Mouse (Mus musculus): ENCODE measurements at regions not wholly inside any gene's neighbourhood (a gene's known extent, or its start where the extent isn't known, plus 50 kb on each side); places are given as distances from the start of the nearest gene placed in this dataset.
A peak's percentile ranks its signal among the peaks of the same experiment; 100 is the strongest.

DNA sequence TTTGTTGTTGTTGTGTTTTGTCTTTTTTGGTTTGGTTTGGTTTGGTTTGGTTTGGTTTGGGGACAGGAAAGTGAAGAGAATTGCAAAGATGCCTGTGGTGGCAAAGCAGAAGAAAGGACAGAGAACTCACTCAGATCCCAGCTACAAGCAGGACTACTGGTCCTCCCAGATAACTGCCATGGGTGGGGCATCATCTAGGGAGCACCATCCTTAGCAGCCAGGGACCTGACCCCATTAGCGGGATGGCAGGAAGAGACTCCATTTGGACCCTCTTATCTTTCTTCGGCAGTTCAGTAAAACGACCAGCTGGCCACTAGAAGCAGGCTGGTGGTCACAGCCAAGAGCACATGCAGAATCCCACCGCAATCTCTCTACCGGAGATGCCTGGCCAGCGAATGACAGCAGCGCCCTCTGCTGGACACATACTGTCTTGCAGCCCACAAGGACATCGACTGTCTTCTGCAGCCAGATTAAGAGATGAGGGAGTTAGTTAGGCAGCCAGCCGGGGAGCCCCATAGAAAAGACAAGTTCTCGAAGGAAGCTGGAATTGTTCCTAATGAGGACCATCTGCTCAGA, 119.8 kb downstream of the Gm9195 start:
- DNase-seq (ENCODE audit: low spot score): peak; percentile 42

GRCm38 (mm10) chr14:72360829-72361520, 130.7 kb downstream of the Gm9195 start:
- no peak for DNase-seq (ENCODE audit: low spot score)

DNA sequence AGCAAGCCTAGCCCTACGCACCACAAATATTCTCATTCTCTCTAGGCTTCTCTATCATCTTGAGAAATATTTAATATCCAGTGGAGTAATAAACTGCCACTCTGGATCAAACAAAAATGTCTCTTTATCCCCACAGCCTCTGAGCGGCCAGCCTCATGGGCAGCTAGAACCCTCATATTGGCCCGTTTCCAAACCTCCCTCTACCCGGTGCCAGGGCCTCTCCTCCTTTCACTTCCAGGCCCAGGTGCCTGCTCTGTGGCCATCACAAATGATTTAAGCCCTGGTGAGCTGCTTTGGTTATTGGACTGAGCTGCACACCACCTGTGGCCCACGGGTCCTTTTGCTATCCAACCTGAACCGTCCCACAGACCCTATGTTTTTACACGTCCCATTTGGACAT, 131.5 kb downstream of the Gm9195 start:
- DNase-seq (ENCODE audit: low spot score): no peak

GRCm38 (mm10) chr14:72357915-72358314, 133.7 kb downstream of the Gm9195 start:
- DNase-seq (ENCODE audit: low spot score): no peak

GRCm38 (mm10) chr14:72342181-72342580, 149.5 kb downstream of the Gm9195 start:
- DNase-seq (ENCODE audit: low spot score): no peak

GRCm38 (mm10) chr14:72341590-72342154, 150.0 kb downstream of the Gm9195 start:
- no peak for DNase-seq (ENCODE audit: low spot score)

DNA sequence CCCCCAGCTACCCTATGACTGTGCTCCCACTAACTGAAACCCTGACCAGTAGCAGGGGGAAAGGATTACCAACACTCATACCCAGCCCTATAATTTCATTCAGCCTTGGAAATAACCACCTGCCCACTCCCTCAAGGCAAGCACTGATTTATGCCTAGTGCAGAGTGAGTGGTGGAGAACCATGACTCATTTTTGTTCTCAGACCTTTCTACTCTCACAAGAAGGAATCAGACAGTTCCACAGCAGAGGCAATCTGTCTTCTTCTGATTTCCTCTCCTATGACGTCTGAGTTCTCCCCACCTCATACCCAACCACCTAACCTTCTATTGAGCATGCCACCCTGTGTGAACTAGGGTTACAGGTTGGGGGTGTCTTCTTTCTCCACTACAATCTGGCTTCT, 153.6 kb downstream of the Gm9195 start:
- DNase-seq (ENCODE audit: low spot score): no peak

DNA sequence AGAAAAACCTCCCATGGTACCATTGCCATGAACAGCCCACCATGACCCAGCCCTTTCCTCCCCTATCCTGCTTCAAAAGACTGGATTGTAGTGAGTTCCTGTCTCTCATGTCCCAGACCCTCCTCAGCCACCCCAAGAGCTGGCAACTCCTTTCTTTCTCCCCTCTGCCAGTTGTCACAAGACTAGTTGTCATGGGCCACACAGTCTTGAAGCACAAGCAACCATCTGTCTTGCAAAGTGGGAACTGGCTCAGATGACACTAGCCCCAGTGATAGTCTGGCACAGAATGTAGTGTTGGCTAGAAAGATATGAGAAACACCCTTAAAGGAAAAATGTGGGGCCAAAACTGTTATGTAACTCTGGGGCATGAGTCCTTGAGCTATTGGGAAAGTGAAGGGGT, 187.8 kb downstream of the Gm9195 start:
- DNase-seq (ENCODE audit: low spot score): no peak

DNA sequence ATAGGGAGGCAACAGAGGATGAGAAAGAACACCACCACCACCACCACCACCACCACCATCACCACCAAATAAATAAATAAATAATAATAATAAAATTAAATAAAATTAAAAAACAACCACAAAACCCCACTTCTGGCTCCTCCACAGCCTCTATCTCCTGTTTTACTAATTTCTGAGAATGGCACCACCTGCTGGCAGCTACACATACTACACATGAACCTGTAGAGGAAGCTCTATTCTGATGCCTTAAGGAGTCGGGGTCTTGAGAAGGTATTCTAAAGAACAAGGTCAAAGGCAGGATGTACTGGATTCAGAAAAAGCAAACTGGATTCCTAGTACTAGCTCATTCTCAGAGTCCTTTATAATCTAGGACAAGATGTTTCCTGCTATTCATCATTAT, 191.6 kb downstream of the Gm9195 start:
- DNase-seq (ENCODE audit: low spot score): no peak

GRCm38 (mm10) chr14:72294631-72295030, 197.0 kb downstream of the Gm9195 start:
- DNase-seq (ENCODE audit: low spot score): no peak

DNA sequence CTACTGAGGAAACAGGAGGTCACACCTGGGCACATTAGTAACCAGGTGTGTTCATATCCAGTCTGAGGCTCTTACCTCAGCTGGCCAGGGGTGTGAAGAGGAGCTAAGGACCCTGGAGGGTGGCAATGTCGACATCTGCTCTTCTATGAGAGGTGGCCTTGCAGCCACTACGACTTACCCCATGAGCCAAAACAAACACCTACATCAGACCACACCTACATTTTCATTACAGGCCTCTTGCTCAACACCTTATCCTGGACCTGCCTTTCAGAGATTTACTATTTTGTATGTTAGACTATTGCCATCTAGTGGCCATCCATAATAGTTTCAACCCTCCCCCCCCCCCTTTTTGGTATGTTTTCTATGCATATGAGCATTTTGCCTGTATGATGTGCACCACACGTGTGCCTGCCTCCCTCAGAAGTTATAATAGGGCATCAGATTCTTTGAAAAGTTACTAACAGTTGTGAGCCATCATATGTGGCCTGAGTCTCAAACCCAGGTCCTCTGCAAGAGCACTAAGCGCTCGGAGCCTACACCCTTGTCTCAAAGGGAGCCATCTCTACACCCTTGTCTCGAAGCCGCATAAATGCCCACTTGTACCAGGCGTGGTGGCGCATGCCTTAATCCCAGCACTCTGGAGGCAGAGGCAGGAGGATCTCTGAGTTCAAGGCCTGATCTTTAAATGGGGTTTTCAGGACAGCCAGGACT, 197.8 kb downstream of the Gm9195 start:
- no peak for DNase-seq (ENCODE audit: low spot score)

GRCm38 (mm10) chr14:72292656-72293299, 198.9 kb downstream of the Gm9195 start:
- DNase-seq (ENCODE audit: low spot score): no peak

GRCm38 (mm10) chr14:72277309-72277708, 214.3 kb downstream of the Gm9195 start:
- DNase-seq (ENCODE audit: low spot score): no peak

DNA sequence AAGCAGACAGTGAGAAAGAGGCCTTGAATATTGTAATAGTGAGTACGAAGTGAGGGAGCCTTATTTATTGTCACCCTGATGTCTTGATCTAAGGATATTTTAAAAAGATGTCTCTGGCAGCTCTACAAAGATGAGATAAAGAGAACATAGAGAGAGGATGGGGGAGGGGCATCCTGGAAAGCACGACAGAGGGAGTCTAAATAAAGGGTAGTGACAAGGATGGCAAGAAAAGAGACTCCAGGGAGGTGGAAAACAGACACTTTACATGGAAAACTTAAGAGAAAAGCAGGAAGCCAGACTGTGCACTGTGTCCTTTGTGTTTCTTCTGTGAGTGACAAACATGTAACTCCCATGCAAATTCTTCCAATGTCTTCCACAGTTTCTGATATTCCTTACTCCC, 232.4 kb downstream of the Gm9195 start:
- DNase-seq (ENCODE audit: low spot score): no peak

- no peak for DNase-seq (ENCODE audit: low spot score)
Measured at GRCm38 (mm10) chr14:72241872-72242271, 249.8 kb downstream of the Gm9195 start.

- no peak for DNase-seq (ENCODE audit: low spot score)
Measured at GRCm38 (mm10) chr14:72240272-72240671, 251.4 kb downstream of the Gm9195 start.

DNA sequence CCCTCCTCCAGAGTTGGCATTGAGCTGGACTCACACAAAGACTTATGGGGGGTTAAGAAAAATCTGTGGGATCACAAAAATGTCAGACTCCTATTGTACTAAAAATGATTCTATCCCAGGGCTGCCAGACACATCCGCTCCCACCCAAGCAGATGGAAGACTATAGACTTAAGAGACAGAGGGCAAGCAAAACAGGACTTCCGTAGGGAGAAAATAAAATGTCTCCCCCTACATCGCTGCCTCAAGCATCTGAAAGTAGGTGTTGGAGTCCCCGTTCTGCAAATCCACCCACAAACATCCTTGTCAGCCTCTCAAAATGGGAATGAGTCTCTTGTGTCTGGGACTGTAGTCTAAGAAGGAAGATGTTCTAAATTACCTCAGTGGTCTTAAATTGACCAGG, 253.3 kb downstream of the Gm9195 start:
- no peak for DNase-seq (ENCODE audit: low spot score)

- no peak for DNase-seq (ENCODE audit: low spot score)
Measured at GRCm38 (mm10) chr14:72234234-72235075, 257.2 kb downstream of the Gm9195 start.

GRCm38 (mm10) chr14:72227853-72228252, 263.8 kb downstream of the Gm9195 start:
- no peak for DNase-seq (ENCODE audit: low spot score)

DNA sequence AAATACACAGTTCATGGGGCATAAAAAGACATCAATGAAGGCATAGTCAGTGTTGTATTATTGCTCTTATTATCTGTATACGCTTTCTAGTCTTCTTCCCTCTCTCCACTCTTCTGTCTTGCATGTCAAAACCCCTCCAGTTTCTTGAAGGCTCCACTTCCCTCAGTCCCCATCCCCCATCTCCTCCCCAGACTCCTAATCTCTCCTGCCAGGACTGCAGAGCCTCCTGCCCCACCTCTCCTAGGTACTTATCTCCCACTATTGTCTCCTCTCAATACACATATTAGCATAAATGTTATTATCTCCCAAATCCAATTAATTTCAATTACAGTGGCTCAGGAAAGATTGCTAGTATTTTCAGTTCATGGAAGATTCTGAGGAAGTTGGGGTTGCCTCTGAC, 264.2 kb downstream of the Gm9195 start:
- no peak for DNase-seq (ENCODE audit: low spot score)

DNA sequence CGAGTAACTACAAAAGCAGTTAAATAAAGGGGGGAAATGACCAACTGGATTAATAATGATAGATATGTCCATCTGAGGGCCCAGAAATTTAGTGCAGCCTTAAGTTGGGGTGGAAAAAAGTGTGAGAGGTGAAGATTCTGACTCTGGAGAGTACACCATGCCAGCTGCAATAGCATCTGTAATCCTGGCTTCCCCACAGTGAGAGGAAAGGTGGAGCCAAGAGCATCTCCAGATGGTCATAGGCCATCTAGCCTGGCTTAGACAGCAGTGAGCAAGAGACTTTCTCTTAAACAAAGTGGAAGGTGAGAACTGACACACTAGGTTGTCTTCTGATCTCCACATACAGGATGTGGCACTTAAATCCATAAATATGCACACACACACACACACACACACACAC, 264.7 kb downstream of the Gm9195 start:
- DNase-seq (ENCODE audit: low spot score): no peak

All from urinary bladder, adult 2 months (tissue).